Mouse (Mus musculus): ENCODE data around the gene Olfr1044. TPM values are rescaled to one million over a fixed set of nuclear protein-coding genes. Genes with fewer than 3 reads are reported as not detected.

Gene Olfr1044
- polyA plus RNA-seq, 1 experiment from 2014 or later, result not detected

Other genes starting within 250 kb of the Olfr1044 start
- gene Olfr1028, start 227.4 kb downstream of the Olfr1044 start, polyA plus RNA-seq (2015; fragmentation: Nextera tagmentation; extraction: Ambion mirVana), result not detected in 2 replicates
- gene Olfr1029, start 203.9 kb downstream of the Olfr1044 start, polyA plus RNA-seq (2015; fragmentation: Nextera tagmentation; extraction: Ambion mirVana), result not detected in 2 replicates
- not detected in 2 replicates for gene Olfr1030, start 198.5 kb downstream of the Olfr1044 start, polyA plus RNA-seq (2015; fragmentation: Nextera tagmentation; extraction: Ambion mirVana)
- not detected in 2 replicates for gene Olfr1031, start 187.5 kb downstream of the Olfr1044 start, polyA plus RNA-seq (2015; fragmentation: Nextera tagmentation; extraction: Ambion mirVana)
- not detected in 2 replicates for gene Olfr1032, start 172.3 kb downstream of the Olfr1044 start, polyA plus RNA-seq (2015; fragmentation: Nextera tagmentation; extraction: Ambion mirVana)
- gene Olfr1033, start 157.2 kb downstream of the Olfr1044 start, polyA plus RNA-seq (2015; fragmentation: Nextera tagmentation; extraction: Ambion mirVana), result 2.8 and 3.4 TPM in 2 replicates
- gene Olfr1034, start 132.0 kb downstream of the Olfr1044 start, polyA plus RNA-seq (2015; fragmentation: Nextera tagmentation; extraction: Ambion mirVana), result 0.03 and 0.06 TPM in 2 replicates
- gene Olfr1036, start 103.8 kb downstream of the Olfr1044 start, polyA plus RNA-seq (2015; fragmentation: Nextera tagmentation; extraction: Ambion mirVana), result not detected in 2 replicates
- gene Olfr1037, start 90.4 kb downstream of the Olfr1044 start, polyA plus RNA-seq (2015; fragmentation: Nextera tagmentation; extraction: Ambion mirVana), result not detected in 2 replicates
- gene Olfr1039, start 41.9 kb downstream of the Olfr1044 start, polyA plus RNA-seq (2015; fragmentation: Nextera tagmentation; extraction: Ambion mirVana), result not detected in 2 replicates
- gene Olfr1040, start 31.1 kb downstream of the Olfr1044 start, polyA plus RNA-seq (2015; fragmentation: Nextera tagmentation; extraction: Ambion mirVana), result not detected in 2 replicates
- gene Olfr1042, start 16.0 kb downstream of the Olfr1044 start, polyA plus RNA-seq (2015; fragmentation: Nextera tagmentation; extraction: Ambion mirVana), result not detected in 2 replicates
- gene Olfr1043, start 10.3 kb downstream of the Olfr1044 start, polyA plus RNA-seq (2015; fragmentation: Nextera tagmentation; extraction: Ambion mirVana), result not detected in 2 replicates
- not detected in 2 replicates for gene Olfr52, start 7.9 kb upstream of the Olfr1044 start, polyA plus RNA-seq (2015; fragmentation: Nextera tagmentation; extraction: Ambion mirVana)
- not detected in 2 replicates for gene Olfr1045, start 25.2 kb upstream of the Olfr1044 start, polyA plus RNA-seq (2015; fragmentation: Nextera tagmentation; extraction: Ambion mirVana)
- gene Olfr1046, start 41.5 kb upstream of the Olfr1044 start, polyA plus RNA-seq (2015; fragmentation: Nextera tagmentation; extraction: Ambion mirVana), result not detected in 2 replicates
- not detected in 2 replicates for gene Olfr1047, start 53.6 kb upstream of the Olfr1044 start, polyA plus RNA-seq (2015; fragmentation: Nextera tagmentation; extraction: Ambion mirVana)
- gene Olfr1048, start 62.5 kb upstream of the Olfr1044 start, polyA plus RNA-seq (2015; fragmentation: Nextera tagmentation; extraction: Ambion mirVana), result not detected in 2 replicates
- gene Olfr1049, start 80.5 kb upstream of the Olfr1044 start, polyA plus RNA-seq (2015; fragmentation: Nextera tagmentation; extraction: Ambion mirVana), result not detected in 2 replicates
- gene Olfr1051, start 101.3 kb upstream of the Olfr1044 start, polyA plus RNA-seq (2015; fragmentation: Nextera tagmentation; extraction: Ambion mirVana), result not detected in 2 replicates
- not detected in 2 replicates for gene Olfr1052, start 114.6 kb upstream of the Olfr1044 start, polyA plus RNA-seq (2015; fragmentation: Nextera tagmentation; extraction: Ambion mirVana)
- gene Olfr1053, start 137.5 kb upstream of the Olfr1044 start, polyA plus RNA-seq (2015; fragmentation: Nextera tagmentation; extraction: Ambion mirVana), result not detected in 2 replicates
- gene Olfr1054, start 157.6 kb upstream of the Olfr1044 start, polyA plus RNA-seq (2015; fragmentation: Nextera tagmentation; extraction: Ambion mirVana), result not detected in 2 replicates
- not detected in 2 replicates for gene Olfr1055, start 172.5 kb upstream of the Olfr1044 start, polyA plus RNA-seq (2015; fragmentation: Nextera tagmentation; extraction: Ambion mirVana)
- not detected in 2 replicates for gene Olfr1056, start 184.6 kb upstream of the Olfr1044 start, polyA plus RNA-seq (2015; fragmentation: Nextera tagmentation; extraction: Ambion mirVana)
- gene Olfr1057, start 200.6 kb upstream of the Olfr1044 start, polyA plus RNA-seq (2015; fragmentation: Nextera tagmentation; extraction: Ambion mirVana), result not detected in 2 replicates
- not detected in 2 replicates for gene Olfr1058, start 210.7 kb upstream of the Olfr1044 start, polyA plus RNA-seq (2015; fragmentation: Nextera tagmentation; extraction: Ambion mirVana)
- not detected in 2 replicates for gene Olfr1061, start 236.2 kb upstream of the Olfr1044 start, polyA plus RNA-seq (2015; fragmentation: Nextera tagmentation; extraction: Ambion mirVana)
- not detected in 2 replicates for gene Olfr1062, start 248.9 kb upstream of the Olfr1044 start, polyA plus RNA-seq (2015; fragmentation: Nextera tagmentation; extraction: Ambion mirVana)

Data from intestine, embryonic 15.5 days (tissue).